Mouse (Mus musculus): ENCODE measurements around the gene Rev3l. TPM values are rescaled to one million over a fixed set of nuclear protein-coding genes. Genes with fewer than 3 reads are reported as not detected.
A peak's percentile ranks its signal among the peaks of the same experiment; 100 is the strongest.

Rev3l gene
- total and polyA plus RNA-seq, 3 experiments = 6.9 to 71.5 (median 12.4) TPM

- H3K27ac ChIP-seq (ENCODE audit: control insufficient read depth, low read depth, low read length) = no peak overlapping the region
These were observed 39.8 kb upstream of the Rev3l start for GRCm38 (mm10) chr10:39692152-39692551.

GRCm38 (mm10) chr10:39707717-39708510 lies 24.0 kb upstream of the Rev3l start:
- Histone ChIP-seq H3K79me2 (ENCODE audit: control insufficient read depth, insufficient read depth, low read length, poor library complexity) (no peaks in the 10 kb centered on the region), H3K4me3 (ENCODE audit: control insufficient read depth in 1 of 2, insufficient read depth in 1 of 2, low read depth in 2 of 2, low read length in 2 of 2) (no peak overlapping the region), H3K36me3 (ENCODE audit: control insufficient read depth in 1 of 2, insufficient read depth in 2 of 2, low read length in 2 of 2) (no peaks in the 10 kb centered on the region), H3K4me1 (ENCODE audit: control insufficient read depth in 1 of 2, insufficient read depth in 2 of 2, low read length in 2 of 2) (no peaks in the 10 kb centered on the region), H3K9ac (ENCODE audit: control insufficient read depth, low read depth, low read length, poor library complexity, severe bottlenecking) (no peak overlapping the region), H3K27me3 (ENCODE audit: control insufficient read depth in 1 of 2, insufficient read depth in 2 of 2, low read length in 2 of 2) (no peaks in the 10 kb centered on the region), H3K9me3 (replicated peaks; ENCODE audit: insufficient read depth, low read length) (no peaks in the 10 kb centered on the region), H3K27ac (ENCODE audit: control insufficient read depth, low read depth, low read length) (no peak overlapping the region)
- DNase-seq (ENCODE audit: low read depth, low spot score) = no peak
- TF ChIP-seq GABPA (IDR thresholded peaks at IDR 0.05; ENCODE audit: low read depth, low read length) = no peak
- no peak for TF ChIP-seq ELF1 (IDR thresholded peaks at IDR 0.05; ENCODE audit: low read depth, low read length)
- peak; percentile 93 for TF ChIP-seq MAFK (IDR thresholded peaks at IDR 0.05; ENCODE audit: borderline replicate concordance, low read depth, low read length)

More at GRCm38 (mm10) chr10:39692152-39692551, 39.8 kb upstream of the Rev3l start:
- Histone ChIP-seq H3K4me1 (ENCODE audit: control insufficient read depth in 1 of 2, insufficient read depth in 2 of 2, low read length in 2 of 2) (no peaks in the 10 kb centered on the region; a peak in 1 of 4 replicates), H3K27me3 (ENCODE audit: control insufficient read depth in 1 of 2, insufficient read depth in 2 of 2, low read length in 2 of 2) (no peaks in the 10 kb centered on the region), H3K36me3 (ENCODE audit: control insufficient read depth in 1 of 2, insufficient read depth in 2 of 2, low read length in 2 of 2) (no peaks in the 10 kb centered on the region), H3K4me3 (ENCODE audit: control insufficient read depth in 1 of 2, insufficient read depth in 1 of 2, low read depth in 2 of 2, low read length in 2 of 2) (no peak overlapping the region), H3K79me2 (ENCODE audit: control insufficient read depth, insufficient read depth, low read length, poor library complexity) (no peaks in the 10 kb centered on the region), H3K9ac (ENCODE audit: control insufficient read depth, low read depth, low read length, poor library complexity, severe bottlenecking) (no peak overlapping the region), H3K9me3 (replicated peaks; ENCODE audit: insufficient read depth, low read length) (no peaks in the 10 kb centered on the region)
- TF ChIP-seq ZKSCAN1 (IDR thresholded peaks at IDR 0.05; ENCODE audit: low read depth, low read length) (no peak), ZNF384 (IDR thresholded peaks at IDR 0.05; ENCODE audit: low read depth, low read length) (peak; percentile 68)
- DNase-seq (ENCODE audit: low read depth, low spot score) = no peak

- Histone ChIP-seq H3K27me3 (ENCODE audit: control insufficient read depth in 1 of 2, insufficient read depth in 2 of 2, low read length in 2 of 2) (no peaks in the 10 kb centered on the region), H3K9me3 (replicated peaks; ENCODE audit: insufficient read depth, low read length) (no peaks in the 10 kb centered on the region), H3K9ac (ENCODE audit: control insufficient read depth, low read depth, low read length, poor library complexity, severe bottlenecking) (no peak overlapping the region), H3K4me3 (ENCODE audit: control insufficient read depth in 1 of 2, insufficient read depth in 1 of 2, low read depth in 2 of 2, low read length in 2 of 2) (no peak overlapping the region), H3K4me1 (ENCODE audit: control insufficient read depth in 1 of 2, insufficient read depth in 2 of 2, low read length in 2 of 2) (peaks cover 0 to 4% of the 10 kb centered on the region in 2 experiments; a peak in 2 of 4 replicates), H3K27ac (ENCODE audit: control insufficient read depth, low read depth, low read length) (no peak overlapping the region), H3K36me3 (ENCODE audit: control insufficient read depth in 1 of 2, insufficient read depth in 2 of 2, low read length in 2 of 2) (no peaks in the 10 kb centered on the region), H3K79me2 (ENCODE audit: control insufficient read depth, insufficient read depth, low read length, poor library complexity) (no peaks in the 10 kb centered on the region)
- DNase-seq (ENCODE audit: low read depth, low spot score) = no peak
- TF ChIP-seq ETS1 (IDR thresholded peaks at IDR 0.05; ENCODE audit: low read depth, low read length) = no peak
These were observed 15.0 kb upstream of the Rev3l start for GRCm38 (mm10) chr10:39716936-39717335.

All from MEL (cell line).